Mouse (Mus musculus): ENCODE measurements around the gene Scn5a. TPM values are rescaled to one million over a fixed set of nuclear protein-coding genes. Genes with fewer than 3 reads are reported as not detected.

Scn5a gene
- polyA plus RNA-seq (2015; fragmentation: Nextera tagmentation; extraction: Ambion mirVana): 0.82 and 1.4 TPM in 2 replicates

GRCm38 (mm10) chr9:119578636-119579438 is at the start of gene Scn5a:
TSS of gene Scn5a (minus strand) at chr9:119579016.
- peak within 1 kb of the TSS; percentile 89 for H3K4me2 ChIP-seq (ENCODE audit: low read length)
- 1% methylated on average over 34 of the region's 99 CpGs for WGBS
- H3K4me1 ChIP-seq (replicated peaks; ENCODE audit: control insufficient read depth, insufficient read depth, low read length): peaks cover 11% of the 10 kb centered on the region
- peak within 1 kb of the TSS; percentile 55 for H3K4me3 ChIP-seq (replicated peaks; ENCODE audit: low read length)
- no peak within 1 kb of the TSS for H3K27ac ChIP-seq (ENCODE audit: low read length)
- peaks cover 21% of the 10 kb centered on the region for H3K27me3 ChIP-seq (replicated peaks; ENCODE audit: control insufficient read depth, insufficient read depth, low read length)
- H3K9me3 ChIP-seq (ENCODE audit: control insufficient read depth, low read length): no peaks in the 10 kb centered on the region
- H3K36me3 ChIP-seq (ENCODE audit: control insufficient read depth, insufficient read depth): no peaks in the 10 kb centered on the region
- H3K9ac ChIP-seq (replicated peaks; ENCODE audit: low read depth, low read length): peak within 1 kb of the TSS; percentile 58
- ATAC-seq: peak; percentile 63

GRCm38 (mm10) chr9:119627227-119627626 is 48.4 kb upstream of the Scn5a start:
- Histone ChIP-seq H3K27me3 (replicated peaks; ENCODE audit: control insufficient read depth, insufficient read depth, low read length) (no peaks in the 10 kb centered on the region), H3K27ac (ENCODE audit: low read length) (no peak overlapping the region), H3K9ac (replicated peaks; ENCODE audit: low read depth, low read length) (no peak overlapping the region), H3K9me3 (ENCODE audit: control insufficient read depth, low read length) (no peaks in the 10 kb centered on the region), H3K4me1 (replicated peaks; ENCODE audit: control insufficient read depth, insufficient read depth, low read length) (peaks cover 8% of the 10 kb centered on the region), H3K36me3 (ENCODE audit: control insufficient read depth, insufficient read depth) (no peaks in the 10 kb centered on the region), H3K4me3 (replicated peaks; ENCODE audit: low read length) (no peak overlapping the region), H3K4me2 (ENCODE audit: low read length) (no peak overlapping the region)
- 82% methylated on average over 6 of the region's 6 CpGs for WGBS
- no peak for ATAC-seq

GRCm38 (mm10) chr9:119624151-119624550 is 45.3 kb upstream of the Scn5a start:
- Histone ChIP-seq H3K9me3 (ENCODE audit: control insufficient read depth, low read length) (no peaks in the 10 kb centered on the region), H3K4me3 (replicated peaks; ENCODE audit: low read length) (no peak overlapping the region), H3K4me2 (ENCODE audit: low read length) (no peak overlapping the region), H3K36me3 (ENCODE audit: control insufficient read depth, insufficient read depth) (no peaks in the 10 kb centered on the region), H3K9ac (replicated peaks; ENCODE audit: low read depth, low read length) (no peak overlapping the region), H3K4me1 (replicated peaks; ENCODE audit: control insufficient read depth, insufficient read depth, low read length) (no peaks in the 10 kb centered on the region), H3K27ac (ENCODE audit: low read length) (no peak overlapping the region), H3K27me3 (replicated peaks; ENCODE audit: control insufficient read depth, insufficient read depth, low read length) (no peaks in the 10 kb centered on the region)
- WGBS: 86% methylated on average over 4 of the region's 4 CpGs
- no peak for ATAC-seq

GRCm38 (mm10) chr9:119614798-119615197 is 36.0 kb upstream of the Scn5a start:
- H3K9ac ChIP-seq (replicated peaks; ENCODE audit: low read depth, low read length): no peak overlapping the region
- H3K27ac ChIP-seq (ENCODE audit: low read length): no peak overlapping the region
- H3K27me3 ChIP-seq (replicated peaks; ENCODE audit: control insufficient read depth, insufficient read depth, low read length): no peaks in the 10 kb centered on the region
- no peaks in the 10 kb centered on the region for H3K4me1 ChIP-seq (replicated peaks; ENCODE audit: control insufficient read depth, insufficient read depth, low read length)
- H3K9me3 ChIP-seq (ENCODE audit: control insufficient read depth, low read length): no peaks in the 10 kb centered on the region
- 78% methylated on average over 6 of the region's 6 CpGs for WGBS
- H3K36me3 ChIP-seq (ENCODE audit: control insufficient read depth, insufficient read depth): no peaks in the 10 kb centered on the region
- no peak overlapping the region for H3K4me3 ChIP-seq (replicated peaks; ENCODE audit: low read length)
- no peak overlapping the region for H3K4me2 ChIP-seq (ENCODE audit: low read length)
- ATAC-seq: no peak

- Histone ChIP-seq H3K4me1 (replicated peaks; ENCODE audit: control insufficient read depth, insufficient read depth, low read length) (no peaks in the 10 kb centered on the region), H3K27ac (ENCODE audit: low read length) (no peak overlapping the region), H3K4me3 (replicated peaks; ENCODE audit: low read length) (no peak overlapping the region), H3K9me3 (ENCODE audit: control insufficient read depth, low read length) (no peaks in the 10 kb centered on the region), H3K4me2 (ENCODE audit: low read length) (no peak overlapping the region), H3K9ac (replicated peaks; ENCODE audit: low read depth, low read length) (no peak overlapping the region), H3K36me3 (ENCODE audit: control insufficient read depth, insufficient read depth) (no peaks in the 10 kb centered on the region), H3K27me3 (replicated peaks; ENCODE audit: control insufficient read depth, insufficient read depth, low read length) (no peaks in the 10 kb centered on the region)
- WGBS: 74% methylated on average over 7 of the region's 7 CpGs
- no peak for ATAC-seq
Measured at GRCm38 (mm10) chr9:119610563-119611166, 31.8 kb upstream of the Scn5a start.

GRCm38 (mm10) chr9:119606906-119607305 is 28.1 kb upstream of the Scn5a start:
- 95% methylated on average over 5 of the region's 5 CpGs for WGBS
- Histone ChIP-seq H3K27me3 (replicated peaks; ENCODE audit: control insufficient read depth, insufficient read depth, low read length) (no peaks in the 10 kb centered on the region), H3K4me3 (replicated peaks; ENCODE audit: low read length) (no peak overlapping the region), H3K9ac (replicated peaks; ENCODE audit: low read depth, low read length) (no peak overlapping the region), H3K9me3 (ENCODE audit: control insufficient read depth, low read length) (no peaks in the 10 kb centered on the region), H3K36me3 (ENCODE audit: control insufficient read depth, insufficient read depth) (no peaks in the 10 kb centered on the region), H3K27ac (ENCODE audit: low read length) (no peak overlapping the region), H3K4me1 (replicated peaks; ENCODE audit: control insufficient read depth, insufficient read depth, low read length) (no peaks in the 10 kb centered on the region), H3K4me2 (ENCODE audit: low read length) (no peak overlapping the region)
- no peak for ATAC-seq

- no peak for ATAC-seq
- no peak overlapping the region for H3K9ac ChIP-seq (replicated peaks; ENCODE audit: low read depth, low read length)
- no peaks in the 10 kb centered on the region for H3K9me3 ChIP-seq (ENCODE audit: control insufficient read depth, low read length)
- WGBS: 59% methylated on average over 8 of the region's 8 CpGs
- no peak overlapping the region for H3K27ac ChIP-seq (ENCODE audit: low read length)
- H3K36me3 ChIP-seq (ENCODE audit: control insufficient read depth, insufficient read depth): no peaks in the 10 kb centered on the region
- no peaks in the 10 kb centered on the region for H3K27me3 ChIP-seq (replicated peaks; ENCODE audit: control insufficient read depth, insufficient read depth, low read length)
- no peak overlapping the region for H3K4me3 ChIP-seq (replicated peaks; ENCODE audit: low read length)
- no peaks in the 10 kb centered on the region for H3K4me1 ChIP-seq (replicated peaks; ENCODE audit: control insufficient read depth, insufficient read depth, low read length)
- H3K4me2 ChIP-seq (ENCODE audit: low read length): no peak overlapping the region
Measured at GRCm38 (mm10) chr9:119604607-119605006, 25.8 kb upstream of the Scn5a start.

GRCm38 (mm10) chr9:119598501-119598900 is 19.7 kb upstream of the Scn5a start:
- ATAC-seq: no peak
- Histone ChIP-seq H3K4me1 (replicated peaks; ENCODE audit: control insufficient read depth, insufficient read depth, low read length) (no peaks in the 10 kb centered on the region), H3K4me3 (replicated peaks; ENCODE audit: low read length) (no peak overlapping the region), H3K9ac (replicated peaks; ENCODE audit: low read depth, low read length) (no peak overlapping the region), H3K4me2 (ENCODE audit: low read length) (no peak overlapping the region), H3K27ac (ENCODE audit: low read length) (no peak overlapping the region), H3K9me3 (ENCODE audit: control insufficient read depth, low read length) (no peaks in the 10 kb centered on the region), H3K27me3 (replicated peaks; ENCODE audit: control insufficient read depth, insufficient read depth, low read length) (no peaks in the 10 kb centered on the region), H3K36me3 (ENCODE audit: control insufficient read depth, insufficient read depth) (no peaks in the 10 kb centered on the region)
- 93% methylated on average over 10 of the region's 10 CpGs for WGBS

- no peak overlapping the region for H3K4me3 ChIP-seq (replicated peaks; ENCODE audit: low read length)
- no peak overlapping the region for H3K9ac ChIP-seq (replicated peaks; ENCODE audit: low read depth, low read length)
- H3K27me3 ChIP-seq (replicated peaks; ENCODE audit: control insufficient read depth, insufficient read depth, low read length): no peaks in the 10 kb centered on the region
- H3K4me2 ChIP-seq (ENCODE audit: low read length): no peak overlapping the region
- H3K4me1 ChIP-seq (replicated peaks; ENCODE audit: control insufficient read depth, insufficient read depth, low read length): no peaks in the 10 kb centered on the region
- no peak; the same call in 1 of the 2 replicates for ATAC-seq
- no peak overlapping the region for H3K27ac ChIP-seq (ENCODE audit: low read length)
- H3K36me3 ChIP-seq (ENCODE audit: control insufficient read depth, insufficient read depth): no peaks in the 10 kb centered on the region
- H3K9me3 ChIP-seq (ENCODE audit: control insufficient read depth, low read length): no peaks in the 10 kb centered on the region
- WGBS: 84% methylated on average over 8 of the region's 8 CpGs
Measured at GRCm38 (mm10) chr9:119597332-119597731, 18.5 kb upstream of the Scn5a start.
